Mouse (Mus musculus) megakaryocyte-erythroid progenitor cell, adult 5 weeks (primary cell): ENCODE measurements around the gene M1ap. TPM values are rescaled to one million over a fixed set of nuclear protein-coding genes. Genes with fewer than 3 reads are reported as not detected.

Experiments
- polyA plus RNA-seq: library from polyadenylated mRNA; stranded (reverse); fragments of >175 nt; gene quantifications from 2 replicates; pipeline ENCODE4 v1.2.3, GENCODE M21; 2012

The M1ap gene
- 4.4 and 6.4 TPM in 2 replicates for polyA plus RNA-seq

DNA sequence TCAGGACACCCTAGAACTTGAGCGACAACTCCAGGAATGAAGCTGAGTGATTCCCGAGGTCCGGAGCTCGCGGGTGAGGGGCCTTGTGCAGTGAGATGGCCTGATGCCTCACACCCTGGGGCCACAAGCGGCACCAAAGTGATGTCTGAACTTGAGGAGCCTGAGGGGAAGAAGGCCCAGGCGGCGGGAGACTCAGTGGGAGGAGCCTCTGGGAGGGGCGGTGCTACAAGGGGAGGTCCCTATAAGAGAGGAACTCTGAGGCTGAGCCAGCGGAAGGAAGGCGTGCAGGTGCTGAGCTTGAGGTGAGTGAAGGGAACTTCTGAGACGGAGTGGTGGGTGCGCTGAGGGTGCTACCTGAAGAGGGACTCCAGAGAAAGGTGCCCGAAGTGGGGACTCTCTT lies at the start of gene M1ap:
Gene M1ap (plus strand): TSS at position 252 of the 400 bp plus-strand sequence.

DNA sequence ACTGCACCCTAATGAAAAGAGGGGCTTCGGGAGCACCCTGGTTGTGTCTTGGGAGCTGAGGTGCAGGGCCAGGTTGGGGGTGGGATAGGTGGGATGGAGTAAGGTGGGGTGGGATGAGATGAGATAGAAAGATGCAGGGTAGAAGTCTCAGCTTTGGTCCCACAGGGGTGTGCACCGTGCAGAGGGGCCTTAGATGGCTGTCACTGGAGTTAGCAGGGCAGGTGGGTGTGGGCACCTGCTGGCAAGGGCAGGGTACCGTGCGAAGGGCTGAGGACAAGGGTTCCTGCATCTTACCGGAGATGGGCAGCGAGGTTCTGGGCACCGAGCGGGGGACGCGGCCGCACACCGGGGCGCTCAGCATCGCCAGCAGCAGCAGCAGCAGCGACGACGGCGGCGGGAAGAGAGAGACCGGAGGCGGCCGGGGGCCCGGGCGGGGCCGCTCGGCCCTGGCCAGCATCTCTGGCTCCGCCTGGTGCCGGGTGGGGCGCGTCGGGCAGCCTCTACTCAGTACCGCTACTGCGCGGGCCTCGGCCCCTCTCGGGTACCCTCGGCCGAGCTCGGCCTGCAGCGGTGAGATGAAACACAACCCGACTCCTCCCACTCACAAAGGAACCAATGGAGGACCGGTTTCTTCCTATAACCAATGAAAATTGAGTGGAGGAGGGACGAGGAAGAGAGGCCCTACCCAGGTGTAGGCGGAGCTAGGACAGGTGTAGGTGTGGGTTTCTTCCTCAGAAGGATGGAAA lies 7.4 kb upstream of the M1ap start, which contains the start of gene Sema4f:
Gene Sema4f (minus strand): TSS at position 603 of the 746 bp plus-strand sequence.

GRCm38 (mm10) chr6:83033249-83034185 lies 86.8 kb downstream of the M1ap start, which contains the start of the genes Dok1 and Loxl3:
Gene Dok1 (minus strand): TSS chr6:83033471.
Gene Loxl3 (plus strand): TSS chr6:83034173.

GRCm38 (mm10) chr6:83054074-83054851 lies 107.6 kb downstream of the M1ap start, which contains the start of gene Aup1:
Gene Aup1 (plus strand): TSS chr6:83054521.

DNA sequence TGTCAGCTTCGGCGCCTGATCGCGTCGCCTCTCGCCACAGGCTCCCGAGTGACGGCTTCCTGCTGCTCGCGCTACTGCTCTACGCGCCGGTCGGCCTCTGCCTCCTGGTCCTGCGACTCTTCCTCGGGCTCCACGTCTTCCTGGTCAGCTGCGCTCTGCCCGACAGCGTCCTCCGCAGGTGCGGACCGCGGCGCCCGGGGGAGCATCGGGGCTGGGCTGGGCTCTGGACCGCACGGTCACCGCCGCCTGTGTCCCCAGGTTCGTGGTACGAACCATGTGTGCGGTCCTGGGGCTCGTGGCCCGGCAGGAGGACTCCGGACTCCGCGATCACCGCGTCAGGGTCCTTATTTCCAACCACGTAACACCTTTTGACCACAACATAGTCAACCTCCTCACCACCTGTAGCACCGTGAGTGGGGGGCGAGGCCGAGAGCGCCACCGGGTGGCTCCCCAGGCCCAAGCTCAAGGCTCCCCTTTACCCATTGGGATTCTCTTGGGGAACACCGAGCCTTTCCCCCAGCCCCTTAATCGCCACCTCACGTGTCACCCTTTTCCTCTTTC lies 108.2 kb downstream of the M1ap start, which contains the start of gene Htra2:
Gene Htra2 (minus strand): TSS at position 403 of the 561 bp plus-strand sequence.

DNA sequence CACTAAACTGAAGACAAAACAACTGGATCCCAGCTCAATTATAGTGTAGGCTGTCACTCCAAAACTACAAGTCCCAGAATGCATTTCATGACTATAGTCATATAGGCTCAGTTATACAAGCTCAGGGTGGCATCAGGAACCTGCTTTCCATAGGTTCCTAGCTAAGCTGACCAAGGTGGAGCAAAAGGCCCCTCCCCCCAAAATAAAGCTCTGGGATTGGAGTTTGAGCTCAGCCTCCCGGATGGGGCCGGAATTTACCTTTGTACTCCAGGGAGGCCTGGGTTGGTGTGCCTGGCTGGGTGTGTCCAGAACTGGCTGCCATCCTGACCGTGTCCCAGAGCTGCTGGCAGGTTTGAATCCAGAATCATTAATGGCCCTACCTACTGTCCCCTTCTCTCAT lies 111.1 kb downstream of the M1ap start, which contains the start of gene Dqx1:
Gene Dqx1 (plus strand): TSS at position 55 of the 400 bp plus-strand sequence.

GRCm38 (mm10) chr6:83070247-83070310 lies 123.4 kb downstream of the M1ap start, which contains the start of gene Tlx2:
Gene Tlx2 (minus strand): TSS chr6:83070293.

GRCm38 (mm10) chr6:83077630-83078323 lies 131.1 kb downstream of the M1ap start, which contains the start of gene Pcgf1:
Gene Pcgf1 (plus strand): TSS chr6:83077869.

Other genes starting within 250 kb of the M1ap start
- gene Pole4, start 241.5 kb upstream of the M1ap start, polyA plus RNA-seq: 67.6 and 80.6 TPM in 2 replicates
- gene Hk2, start 172.4 kb upstream of the M1ap start, polyA plus RNA-seq: 13.4 and 18.7 TPM in 2 replicates
- 0.47 and 0.49 TPM in 2 replicates for gene Sema4f, start 7.1 kb upstream of the M1ap start, polyA plus RNA-seq
- gene Dok1, start 86.6 kb downstream of the M1ap start, polyA plus RNA-seq: 83.5 and 86.6 TPM in 2 replicates
- 0.40 and 0.58 TPM in 2 replicates for gene Loxl3, start 87.3 kb downstream of the M1ap start, polyA plus RNA-seq
- gene Aup1, start 107.6 kb downstream of the M1ap start, polyA plus RNA-seq: 985 and 1,115 TPM in 2 replicates
- 96.6 and 98.0 TPM in 2 replicates for gene Htra2, start 108.4 kb downstream of the M1ap start, polyA plus RNA-seq
- 0.50 and 0.96 TPM in 2 replicates for gene Dqx1, start 110.9 kb downstream of the M1ap start, polyA plus RNA-seq
- not detected in 2 replicates for gene Tlx2, start 123.4 kb downstream of the M1ap start, polyA plus RNA-seq
- gene Pcgf1, start 131.0 kb downstream of the M1ap start, polyA plus RNA-seq: 8.0 and 8.6 TPM in 2 replicates
- 0.29 and 0.54 TPM in 2 replicates for gene Lbx2, start 139.5 kb downstream of the M1ap start, polyA plus RNA-seq
- gene Ccdc142, start 154.7 kb downstream of the M1ap start, polyA plus RNA-seq: 7.9 and 8.7 TPM in 2 replicates
- 4.3 and 4.9 TPM in 2 replicates for gene Gm42688, start 154.7 kb downstream of the M1ap start, polyA plus RNA-seq
- 37.3 and 44.4 TPM in 2 replicates for gene Mrpl53, start 162.1 kb downstream of the M1ap start, polyA plus RNA-seq
- gene Mogs, start 168.6 kb downstream of the M1ap start, polyA plus RNA-seq: 188 and 205 TPM in 2 replicates
- 60.5 and 62.6 TPM in 2 replicates for gene Wbp1, start 174.7 kb downstream of the M1ap start, polyA plus RNA-seq
- gene Ino80b, start 178.5 kb downstream of the M1ap start, polyA plus RNA-seq: 241 and 250 TPM in 2 replicates
- 16.5 and 24.1 TPM in 2 replicates for gene Rtkn, start 188.6 kb downstream of the M1ap start, polyA plus RNA-seq
- 0.34 TPM in 1 of 2 replicates, not detected in the other for gene Wdr54, start 209.5 kb downstream of the M1ap start, polyA plus RNA-seq
- 0.07 and 0.10 TPM in 2 replicates for gene 1700003E16Rik, start 209.5 kb downstream of the M1ap start, polyA plus RNA-seq
- gene Dctn1, start 219.0 kb downstream of the M1ap start, polyA plus RNA-seq: 242 and 327 TPM in 2 replicates